Mouse (Mus musculus): ENCODE data around the gene Osbpl9.

GRCm38 (mm10) chr4:109201582-109202424 lies at the start of gene Osbpl9:
- TF ChIP-seq GATA1 (IDR thresholded peaks at IDR 0.05; ENCODE audit: borderline replicate concordance, low read length) = no peak
- TF ChIP-seq FLI1 (IDR thresholded peaks at IDR 0.05; ENCODE audit: low read length) = no peak

All from megakaryocyte, embryonic 14.5 days (primary cell).